Mouse (Mus musculus) brain, embryonic 18.5 days (tissue): ENCODE measurements at regions not wholly inside any gene's neighbourhood (a gene's known extent, or its start where the extent isn't known, plus 50 kb on each side); places are given as distances from the start of the nearest gene placed in this dataset.
"Not testable (repeated sequence)": the region's sequence is repeated elsewhere in the genome, so short reads cannot be mapped to it uniquely, and the experiment has no call there.

Experiments used
- DNase-seq: peaks from one replicate; pipeline ENCODE4 v3.0.0-alpha.2; 2012; ENCODE audit warnings: low read depth, low spot score

DNA sequence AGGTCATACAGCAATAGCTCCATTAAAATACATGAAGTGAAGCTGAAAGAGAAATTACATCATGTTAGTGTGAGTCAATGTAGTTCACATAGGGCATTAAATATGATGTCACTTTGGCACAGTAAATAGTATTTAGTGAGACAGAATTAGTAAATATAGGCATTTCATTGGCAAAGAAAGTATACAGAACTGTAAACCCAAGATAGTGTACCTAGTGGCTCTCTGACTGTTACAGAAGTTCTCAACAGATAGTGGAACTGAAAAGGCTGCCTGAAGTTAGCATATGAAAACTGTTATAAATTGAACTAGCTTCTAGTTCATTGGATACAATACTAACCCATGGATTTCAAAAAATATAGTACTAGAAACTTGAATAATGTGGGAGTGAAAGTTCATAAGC, 1642.1 kb upstream of the Cdh6 start:
- no peak for DNase-seq

DNA sequence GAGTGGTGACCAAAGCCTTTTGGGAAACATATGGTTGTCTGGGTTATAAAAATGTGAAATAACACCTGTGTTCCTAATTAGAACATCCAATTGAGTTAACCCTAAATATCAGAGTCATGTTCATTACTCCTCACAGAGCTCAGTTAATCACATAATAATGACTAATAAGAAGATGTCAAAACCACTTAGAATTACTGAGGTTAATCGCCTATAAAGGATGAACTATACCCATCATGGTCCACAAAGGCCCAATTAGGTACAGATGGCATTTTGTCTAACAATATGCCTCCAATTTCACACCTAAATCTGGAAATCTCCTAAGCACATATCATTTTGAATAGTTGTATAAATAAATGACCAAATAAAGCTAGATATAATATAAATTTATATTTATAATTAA, 1633.4 kb upstream of the Cdh6 start:
- DNase-seq = no peak

DNA sequence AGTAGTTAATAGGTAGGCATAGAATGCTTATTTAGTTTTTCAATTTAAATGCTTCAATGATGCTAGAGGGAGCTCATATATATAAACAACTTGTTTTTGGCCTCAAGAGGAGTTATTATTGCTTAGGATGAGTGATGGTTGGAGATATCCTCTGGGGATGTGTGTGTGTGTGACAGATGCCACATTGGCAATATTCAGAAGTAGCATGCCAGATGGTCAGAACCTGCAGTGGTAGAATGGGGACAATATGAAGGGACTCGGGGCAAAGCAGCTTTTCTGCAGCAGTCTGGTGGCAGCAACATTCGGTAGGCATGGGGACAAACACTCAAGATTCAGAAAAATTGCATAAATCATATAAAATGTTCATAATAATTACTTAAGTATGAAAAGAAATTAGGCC, 1621.7 kb upstream of the Cdh6 start:
- DNase-seq = no peak

DNA sequence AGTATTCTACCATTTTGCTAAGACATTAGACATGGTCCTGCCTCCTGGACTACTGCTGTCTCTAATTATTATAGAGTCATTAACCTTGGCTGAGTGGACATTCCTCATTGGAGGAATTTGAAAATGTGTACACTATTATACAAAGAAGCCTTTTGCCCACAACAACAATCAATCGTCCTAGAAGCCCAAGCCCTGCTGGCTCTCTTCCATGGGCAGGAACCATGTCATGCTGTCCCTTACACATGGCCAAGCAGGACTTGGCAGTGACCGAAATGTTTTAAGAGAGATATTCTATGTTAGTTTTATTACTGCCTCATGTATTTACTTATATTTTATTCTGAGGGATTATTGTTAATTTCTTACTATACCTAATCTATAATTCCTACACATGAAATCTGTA, 1607.3 kb upstream of the Cdh6 start:
- no peak for DNase-seq

DNA sequence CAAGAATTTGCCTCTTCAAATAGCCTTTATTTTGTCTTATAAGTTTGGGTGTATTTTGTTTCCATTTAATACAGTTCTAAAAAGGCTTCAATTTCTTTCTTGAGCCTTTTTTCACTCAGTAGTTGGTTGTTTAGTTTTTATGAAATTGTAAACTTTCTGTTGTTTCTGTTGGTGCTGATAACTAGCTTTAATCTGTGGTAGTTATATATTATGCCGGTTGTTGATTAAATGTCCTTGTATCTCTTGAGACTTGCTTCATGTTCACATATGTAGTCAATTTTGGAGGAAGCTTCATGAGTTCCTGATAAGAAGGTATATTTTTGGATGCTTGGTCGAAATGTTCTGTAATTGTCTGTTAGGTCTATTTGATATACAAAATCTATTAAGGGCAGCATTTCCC, 1568.3 kb upstream of the Cdh6 start:
- DNase-seq = no peak

DNA sequence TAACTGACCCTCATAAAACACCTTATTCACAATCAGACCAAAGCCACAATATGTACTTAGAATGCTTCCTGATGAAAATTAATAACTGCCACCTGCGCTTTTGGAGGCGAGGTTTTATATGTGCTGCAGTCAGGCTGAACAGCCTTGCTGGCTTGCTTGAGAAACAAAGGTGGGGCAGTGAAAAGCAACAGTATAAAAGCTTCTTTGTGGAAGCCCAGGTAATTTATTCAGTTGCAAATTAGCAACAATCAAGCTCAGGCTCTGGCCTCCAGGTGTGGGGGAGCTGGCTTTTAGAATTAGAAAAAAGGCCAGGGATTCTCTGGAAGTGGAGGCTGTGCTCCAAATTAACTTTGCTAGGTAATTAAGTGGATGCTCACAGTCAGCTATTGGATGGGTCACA, 1524.5 kb upstream of the Cdh6 start:
- DNase-seq = not testable (repeated sequence)

DNA sequence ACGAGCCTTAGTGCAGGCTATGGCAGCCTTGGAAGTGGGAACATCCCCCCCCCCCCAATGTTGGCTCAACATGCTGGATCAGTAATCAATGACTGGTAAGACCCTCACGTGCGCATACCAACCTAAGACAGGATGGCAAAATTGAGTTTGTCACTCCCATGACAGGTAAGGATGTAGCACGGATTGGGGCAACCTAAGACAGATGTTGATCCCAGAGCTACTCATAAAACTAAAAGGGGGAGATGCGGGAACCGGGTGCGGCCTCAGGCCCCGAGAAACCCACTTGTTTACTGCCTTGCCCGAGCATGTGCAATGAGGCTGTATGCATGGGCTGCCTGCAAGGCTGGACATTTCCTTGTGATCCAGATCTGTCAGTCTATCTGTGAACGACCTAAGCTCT, 1523.0 kb upstream of the Cdh6 start:
- no peak for DNase-seq

DNA sequence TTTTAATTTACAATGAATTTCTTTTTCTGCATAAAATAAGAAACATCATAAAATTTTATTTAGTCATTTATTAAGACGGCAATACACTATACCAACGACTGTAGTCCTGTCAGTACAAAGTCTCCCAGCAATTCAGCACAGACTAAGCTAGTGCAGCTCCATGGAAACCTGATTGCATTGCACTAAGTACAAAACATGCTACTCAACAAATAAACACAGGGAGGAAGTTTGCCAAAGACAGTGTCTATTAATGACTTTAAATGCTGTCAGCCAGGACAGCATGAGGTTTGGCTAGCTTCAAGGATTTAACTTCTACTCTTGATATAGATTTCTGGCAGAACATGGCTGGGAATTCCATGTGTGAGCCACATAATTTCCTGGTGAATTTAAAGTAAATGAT, 1515.7 kb upstream of the Cdh6 start:
- DNase-seq = no peak

DNA sequence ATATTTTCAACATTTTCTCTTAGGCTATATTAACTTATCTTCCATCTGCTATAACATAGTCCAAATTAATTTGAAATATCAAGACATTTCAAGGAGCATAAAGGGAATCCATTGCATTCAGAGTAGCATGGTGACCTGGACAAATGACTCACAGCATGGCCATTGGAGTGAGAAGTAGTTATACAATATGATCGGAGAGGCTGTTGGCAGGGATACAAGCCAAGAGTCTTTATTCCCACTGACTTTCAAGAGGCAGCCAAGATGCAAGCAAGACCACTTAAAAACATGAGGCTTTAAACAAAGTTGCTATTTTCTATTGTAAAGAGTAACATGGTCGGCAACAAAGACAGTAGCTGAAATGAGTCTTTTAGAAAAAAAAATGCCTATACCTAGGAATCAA, 1468.8 kb upstream of the Cdh6 start:
- DNase-seq = no peak

DNA sequence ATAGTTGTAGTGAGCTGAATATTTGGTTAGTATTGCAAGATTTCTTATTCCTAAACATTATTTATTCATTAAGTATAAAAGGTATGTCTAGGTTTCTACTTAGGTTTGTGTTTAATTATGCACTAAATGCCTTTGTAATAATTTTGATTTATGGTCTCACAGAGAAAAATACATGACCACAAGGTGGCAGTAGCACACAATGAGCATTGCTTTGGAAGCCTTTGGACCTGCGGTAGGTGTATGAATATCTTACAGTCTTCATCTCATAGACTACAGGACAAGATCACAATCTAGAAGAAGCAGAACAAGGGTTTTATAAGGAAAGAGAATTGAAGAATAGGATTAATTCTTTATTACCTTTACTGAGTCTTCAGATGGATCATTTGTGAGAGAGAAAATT, 1455.0 kb upstream of the Cdh6 start:
- peak; percentile 8 for DNase-seq

DNA sequence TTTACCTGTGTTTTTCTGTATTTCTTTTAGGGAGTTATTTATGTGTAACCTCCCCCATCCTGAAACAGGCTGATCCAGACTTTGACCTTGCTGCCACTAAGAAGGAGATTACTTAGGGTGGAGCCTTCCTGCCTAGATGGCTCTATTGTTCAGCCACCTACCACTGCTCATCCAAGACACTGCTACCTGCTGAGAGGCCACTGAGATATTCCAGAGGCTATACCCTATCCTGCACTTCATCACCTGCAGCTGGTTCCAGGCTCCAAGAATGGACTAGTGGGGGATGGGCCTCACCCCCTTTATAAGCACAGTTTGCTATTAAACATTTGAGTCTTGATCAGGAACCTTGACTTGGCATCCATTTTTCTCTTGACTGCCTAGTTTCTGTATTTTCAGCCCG, 1433.2 kb upstream of the Cdh6 start:
- no peak for DNase-seq
